ENCODE assay signal across 10 mouse cellular contexts in the genomic region with DNA sequence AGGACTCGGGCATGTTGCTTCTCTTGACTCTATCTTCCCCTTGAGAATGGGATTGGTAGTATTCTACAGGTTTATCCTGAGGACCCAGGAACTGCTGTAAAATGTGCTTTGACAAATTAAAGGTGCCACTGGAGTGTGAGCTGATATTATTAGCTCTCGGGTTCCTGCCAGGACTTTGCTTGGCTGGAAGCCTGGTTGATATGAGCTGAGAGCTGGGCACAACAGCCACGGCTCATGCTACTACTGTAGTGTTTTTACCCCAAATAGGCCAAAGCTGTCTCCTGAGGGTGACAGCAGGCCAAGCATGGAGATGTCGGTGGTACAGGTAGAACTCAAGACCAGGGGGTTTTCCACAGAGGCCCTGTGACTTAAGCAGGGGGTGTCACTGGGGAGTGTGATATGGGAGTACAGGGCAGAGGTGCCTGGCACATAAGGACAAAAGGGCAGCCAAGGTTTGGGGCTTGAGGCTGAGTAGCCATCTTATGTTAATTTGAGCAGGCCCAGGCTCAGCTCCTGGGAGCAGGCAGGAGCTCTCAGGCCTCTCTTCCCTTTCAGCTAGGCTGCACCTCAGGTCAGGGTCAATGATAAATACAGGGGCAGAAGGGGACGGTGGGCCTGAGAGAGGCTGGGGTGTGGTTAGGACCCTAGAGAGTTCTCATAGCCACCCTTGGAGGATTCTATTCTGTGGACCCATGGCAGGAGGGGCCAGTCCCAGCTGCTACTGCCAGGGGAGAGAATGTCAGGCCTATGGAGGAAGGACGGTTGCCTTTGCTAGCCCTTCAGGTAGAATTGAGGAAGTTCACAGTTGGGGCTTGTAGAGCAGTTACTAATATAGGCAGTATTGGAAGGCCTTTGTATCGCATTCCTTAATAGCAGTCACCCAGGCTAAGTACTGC. TPM values are rescaled to one million over a fixed set of nuclear protein-coding genes. Genes with fewer than 3 reads are reported as not detected.
DNase-seq lines count a peak whose midpoint lies in the region; ATAC-seq and TF ChIP-seq lines count a peak whose summit lies in the region.
"Had no signal": no experiment of that assay in that cellular context is flagged by ENCODE, and none has a peak within 500 bp of the region (broad histone marks: within the 10 kb centered on the region; RNA-seq: fewer than 3 reads in every experiment).

No protein-coding gene starts in this region.

- peak overlapping the region; percentile 43; the same call in 1 of the 2 replicates for H3K27ac ChIP-seq in layer of hippocampus, adult 2 months
- H3K27ac ChIP-seq in heart, embryonic 10.5 days, result 0 out of 2 replicates have a peak overlapping the region, but pooled peaks have one; percentile 4
- H3K27ac ChIP-seq: hindbrain, embryonic 15.5 days had no signal

- H3K27me3 ChIP-seq in heart, embryonic 10.5 days (ENCODE audit: insufficient read depth, poor library complexity, severe bottlenecking), result peaks cover 32% of the 10 kb centered on the region
- H3K27me3 ChIP-seq: hindbrain, embryonic 15.5 days had no signal

- TF ChIP-seq CTCF in layer of hippocampus, adult 2 months (conservative IDR thresholded peaks at IDR 0.05), result no peak

- no peak overlapping the region for H3K4me3 ChIP-seq in layer of hippocampus, adult 2 months
- no peak overlapping the region for H3K4me3 ChIP-seq in heart, embryonic 10.5 days
- H3K4me3 ChIP-seq: erythroblast, embryonic 14.5 days; hindbrain, embryonic 15.5 days had no signal

- peak; percentile 58 for ATAC-seq in megakaryocyte progenitor cell, adult 5-6 weeks (replicated peaks; ENCODE audit: poor library complexity)

- H3K9me3 ChIP-seq in heart, embryonic 10.5 days, result no peaks in the 10 kb centered on the region
- H3K9me3 ChIP-seq: hindbrain, embryonic 15.5 days had no signal

- DNase-seq in layer of hippocampus, adult 2 months (ENCODE audit: low spot score in 2 of 2), result peak; percentile 42 to 51
- no peak for DNase-seq in layer of hippocampus, postnatal 25 days (ENCODE audit: extremely low spot score in 1 of 2, low spot score in 1 of 2)
- DNase-seq in cerebellum, postnatal 10 days, result peak; percentile 70 to 73
- DNase-seq in heart, embryonic 10.5 days (ENCODE audit: low spot score), result no peak
- no peak for DNase-seq in yolk sac, embryonic 10.5 days (ENCODE audit: low spot score)
- no peak for DNase-seq in retina, postnatal 1 day
- DNase-seq: lung, embryonic 14.5 days had no signal

- peaks cover 64% of the 10 kb centered on the region for H3K4me1 ChIP-seq in heart, embryonic 10.5 days

- WGBS in heart, embryonic 10.5 days, result 70% methylated on average over 7 of the region's 7 CpGs

- no peaks in the 10 kb centered on the region for H3K36me3 ChIP-seq in heart, embryonic 10.5 days
- H3K36me3 ChIP-seq: hindbrain, embryonic 15.5 days had no signal

RNA-seq across cellular contexts. Expression of a gene that starts 33.7 kb away (rescaled TPM):
- total RNA-seq in layer of hippocampus, adult 2 months (2021), result 10 to 100 TPM; 23.6 to 24.4 TPM
- total RNA-seq in layer of hippocampus, postnatal 25 days (2021), result 10 to 100 TPM; 26.5 to 27.5 TPM
- polyA plus RNA-seq in heart, embryonic 10.5 days (2016; fragmentation: Nextera tagmentation; extraction: Ambion mirVana), result 7.2 and 8.3 TPM in 2 replicates
- total RNA-seq in megakaryocyte progenitor cell, adult 5-6 weeks (2015), result not detected in 2 replicates
- not detected in 2 replicates for total RNA-seq in megakaryocyte progenitor cell, adult 5-6 weeks (2017)
- polyA plus RNA-seq: erythroblast, embryonic 14.5 days had no signal

Comparison
In these comparisons a context has a peak if more than half of its experiments do, and no peak if none do; other contexts are left out.
1. DNase-seq: peak in layer of hippocampus, adult 2 months (2 of 2) and cerebellum, postnatal 10 days (2 of 2); none in layer of hippocampus, postnatal 25 days (0 of 2), heart, embryonic 10.5 days (single experiment), yolk sac, embryonic 10.5 days (single experiment) and retina, postnatal 1 day (single experiment).
2. RNA of a gene that starts 33.7 kb away (total RNA-seq): 26.5 to 27.5 TPM in layer of hippocampus, postnatal 25 days and 23.6 to 24.4 TPM in layer of hippocampus, adult 2 months; not detected in megakaryocyte progenitor cell, adult 5-6 weeks; every median in the first group is over 10 times any median in the second.